Mouse (Mus musculus): ENCODE data around the gene Aebp2.

Aebp2 gene

GRCm38 (mm10) chr6:140698596-140698995 is 76.1 kb downstream of the Aebp2 start:
- DNase-seq (ENCODE audit: low read depth): no peak

DNA sequence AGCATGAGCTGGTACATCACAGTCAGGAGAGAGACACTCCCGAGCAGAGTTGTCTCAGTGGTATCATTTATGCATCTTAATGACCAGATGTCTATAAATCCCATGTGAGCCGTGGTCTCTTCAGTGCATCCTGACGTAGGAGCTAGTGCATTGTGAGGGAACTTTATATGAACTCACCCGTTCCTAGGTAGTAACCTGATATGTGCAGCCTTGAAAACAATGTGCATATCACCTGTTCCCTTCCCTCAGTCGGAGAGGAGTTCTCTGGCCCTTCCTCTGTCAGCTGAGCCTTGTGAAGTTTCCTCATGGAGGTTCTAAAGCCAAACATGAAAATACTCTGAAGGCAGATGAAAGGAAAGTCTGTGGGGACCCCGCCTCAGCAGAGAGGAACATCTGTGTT is 78.8 kb downstream of the Aebp2 start:
- DNase-seq (ENCODE audit: low read depth): no peak

- no peak for DNase-seq (ENCODE audit: low read depth)
These were observed 82.7 kb downstream of the Aebp2 start for GRCm38 (mm10) chr6:140705132-140705531.

GRCm38 (mm10) chr6:140706056-140706455 is 83.6 kb downstream of the Aebp2 start:
- peak; percentile 18 for DNase-seq (ENCODE audit: low read depth)

- peak; percentile 38 for DNase-seq (ENCODE audit: low read depth)
These were observed 85.6 kb downstream of the Aebp2 start for GRCm38 (mm10) chr6:140708059-140708458.

DNA sequence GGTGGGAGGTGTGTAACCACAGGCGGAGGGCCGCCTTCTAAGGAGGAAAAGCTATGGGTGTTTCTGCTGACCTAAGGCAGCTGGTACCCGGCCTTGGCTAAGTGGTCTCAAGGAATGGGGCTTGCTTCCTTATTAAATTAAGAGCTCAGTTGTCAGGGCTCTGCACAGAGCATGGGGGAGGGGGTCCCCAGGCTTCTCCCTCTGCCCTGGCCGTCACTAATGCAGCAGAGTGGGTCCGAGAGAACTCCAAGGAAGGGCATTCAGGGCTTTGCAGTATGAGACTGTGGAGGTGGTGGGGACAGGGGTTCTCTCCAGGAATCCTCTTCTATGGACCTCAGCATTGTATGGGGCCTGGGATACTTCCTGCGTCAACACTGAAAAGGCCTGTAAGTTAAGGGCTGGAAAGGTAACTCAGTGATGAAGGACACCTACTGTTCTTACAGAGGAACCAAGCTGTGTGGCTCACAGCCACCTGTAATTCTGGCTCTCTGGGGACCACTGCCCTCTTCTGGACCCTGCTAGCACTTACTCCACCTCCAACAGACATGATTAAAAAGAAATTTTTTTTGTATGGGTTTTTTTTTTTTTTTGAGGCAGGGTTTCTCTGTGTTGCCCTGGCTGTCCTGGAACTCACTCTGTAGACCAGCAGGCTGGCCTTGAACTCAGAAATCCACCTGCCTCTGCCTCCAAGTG is 87.1 kb downstream of the Aebp2 start:
- peak; percentile 61 for DNase-seq (ENCODE audit: low read depth)

DNA sequence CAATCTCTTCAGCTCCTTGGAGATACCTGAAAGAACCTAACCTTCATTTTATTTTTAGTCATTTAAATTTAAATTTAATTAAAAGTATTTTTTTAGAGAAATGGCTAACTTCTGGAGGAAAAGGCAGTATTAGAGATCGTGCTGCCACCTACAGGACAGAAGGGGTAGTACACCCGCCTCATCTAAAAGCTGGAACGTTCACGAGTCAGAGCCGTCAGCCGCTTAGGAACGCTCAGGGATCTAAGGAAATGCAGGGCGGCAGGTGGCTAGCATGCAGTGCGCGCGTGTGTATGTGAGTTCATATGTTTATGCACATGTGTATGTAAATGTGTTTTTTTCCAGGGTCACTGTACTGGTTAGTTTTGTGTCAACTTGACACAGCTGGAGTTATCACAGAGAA is 90.3 kb downstream of the Aebp2 start:
- DNase-seq (ENCODE audit: low read depth): peak; percentile 62

DNA sequence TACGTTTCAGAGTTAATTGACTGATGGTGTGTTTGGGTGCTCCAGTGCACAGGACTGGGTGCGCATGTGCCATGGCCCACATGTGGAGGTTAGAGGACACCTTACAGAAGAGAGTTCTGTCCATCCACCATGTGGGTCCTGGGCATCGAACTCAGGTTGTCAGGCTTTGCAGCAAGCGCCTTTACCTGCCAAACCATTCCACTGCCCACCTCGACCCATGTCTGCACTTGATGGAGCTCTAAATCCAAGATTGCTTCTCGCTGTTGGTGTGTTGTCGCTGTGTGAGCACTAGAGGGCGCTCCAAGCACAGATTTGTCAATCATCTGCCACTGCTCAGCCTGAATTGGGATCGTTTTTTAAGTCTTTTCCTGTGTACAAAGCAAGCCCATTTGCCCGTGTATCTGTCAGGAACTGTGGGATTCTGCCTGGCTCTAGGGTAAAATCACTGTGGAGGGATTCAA is 92.5 kb downstream of the Aebp2 start:
- peak; percentile 82 for DNase-seq (ENCODE audit: low read depth)

GRCm38 (mm10) chr6:140722058-140722457 is 99.6 kb downstream of the Aebp2 start:
- no peak for DNase-seq (ENCODE audit: low read depth)
